Mouse (Mus musculus) CH12.LX (cell line): ENCODE data around the gene Hgd. TPM values are rescaled to one million over a fixed set of nuclear protein-coding genes. Genes with fewer than 3 reads are reported as not detected.

Source experiments
- DNase-seq: peaks from one replicate; pipeline ENCODE4 v3.0.0-alpha.2; 2013; ENCODE audit errors: extremely low read depth
- H3K27ac ChIP-seq: 2 replicates; pipeline ENCODE4 v1.5.1; 2012; ENCODE audit warnings: low read depth, mild to moderate bottlenecking, control low read depth, moderate library complexity; ENCODE audit not compliant: insufficient read depth
- H3K27me3 ChIP-seq: replicated peaks from 2 replicates; pipeline ENCODE3; 2012; ENCODE audit warnings: inconsistent platforms
- H3K36me3 ChIP-seq, 2 experiments: replicated peaks in 1 of 2; 2 replicates each; pipeline versions ENCODE3 to v1.6.1; 2012; ENCODE audit warnings: inconsistent platforms in 1 of 2, low read length in 1 of 2, mild to moderate bottlenecking in 1 of 2, mixed read lengths in 1 of 2, moderate library complexity in 1 of 2; ENCODE audit not compliant: control insufficient read depth in 1 of 2, insufficient read depth in 1 of 2
- H3K4me1 ChIP-seq, 2 experiments: 2 replicates each; pipeline ENCODE4 v1.6.1; 2012; ENCODE audit warnings: inconsistent platforms in 1 of 2, moderate library complexity in 1 of 2; ENCODE audit not compliant: insufficient read depth in 2 of 2, control insufficient read depth in 1 of 2
- H3K4me2 ChIP-seq: 2 replicates; pipeline ENCODE4 v1.6.1; 2012; ENCODE audit warnings: low read depth, mild to moderate bottlenecking, control low read depth; ENCODE audit not compliant: poor library complexity, insufficient read depth, severe bottlenecking
- H3K4me3 ChIP-seq, 3 experiments: fragments of 150-350 bp in 1 of 3; sonication (generic) in 1 of 3; replicated peaks in 1 of 3; 2 replicates each; pipeline versions ENCODE3 to v1.5.1; 2011 to 2012; ENCODE audit warnings: low read depth in 2 of 3, low read length in 2 of 3, mild to moderate bottlenecking in 2 of 3, moderate library complexity in 2 of 3, control low read depth in 1 of 3, improper control_type of control experiment in 1 of 3, inconsistent platforms in 1 of 3, mixed read lengths in 1 of 3; ENCODE audit not compliant: poor library complexity in 1 of 3
- H3K79me2 ChIP-seq: replicated peaks from 2 replicates; pipeline ENCODE4 v1.6.1; 2012; ENCODE audit warnings: mild to moderate bottlenecking, moderate library complexity; ENCODE audit not compliant: control insufficient read depth, poor library complexity, insufficient read depth, severe bottlenecking; ENCODE audit errors: extremely low read depth
- H3K9ac ChIP-seq: 2 replicates; pipeline ENCODE4 v1.6.1; 2012; ENCODE audit warnings: low read depth, mild to moderate bottlenecking, control low read depth, moderate library complexity; ENCODE audit not compliant: insufficient read depth
- H3K9me3 ChIP-seq: replicated peaks from 2 replicates; pipeline ENCODE3; 2012; ENCODE audit warnings: low read length, inconsistent platforms, mixed read lengths
- CHD2 ChIP-seq: IDR thresholded peaks from 2 replicates; pipeline ENCODE4 v1.6.1; 2011; ENCODE audit warnings: low read length, improper control_type of control experiment
- CTCF ChIP-seq, 2 experiments: IDR thresholded peaks in 1 of 2; conservative IDR thresholded peaks in 1 of 2; 2 replicates each; pipeline ENCODE4 v1.5.1; 2011 to 2012; ENCODE audit warnings: low read depth in 2 of 2, low read length in 2 of 2, improper control_type of control experiment in 1 of 2, inconsistent platforms in 1 of 2, mild to moderate bottlenecking in 1 of 2, moderate library complexity in 1 of 2
- KAT2A ChIP-seq: IDR thresholded peaks from 2 replicates; pipeline ENCODE4 v1.6.1; 2012; ENCODE audit warnings: low read length, improper control_type of control experiment, inconsistent platforms; ENCODE audit not compliant: insufficient replicate concordance
- MAX ChIP-seq: IDR thresholded peaks from 2 replicates; pipeline ENCODE4 v1.6.1; 2011; ENCODE audit warnings: low read length, improper control_type of control experiment
- NELFE ChIP-seq: IDR thresholded peaks from 2 replicates; pipeline ENCODE4 v1.6.1; 2011; ENCODE audit warnings: low read depth, low read length, improper control_type of control experiment
- RCOR1 ChIP-seq: conservative IDR thresholded peaks from 2 replicates; pipeline ENCODE4 v1.6.1; 2012; ENCODE audit warnings: low read depth, mild to moderate bottlenecking, inconsistent platforms, low read length, improper control_type of control experiment
- SIN3A ChIP-seq: IDR thresholded peaks from 2 replicates; pipeline ENCODE4 v1.6.1; 2012; ENCODE audit warnings: low read length, improper control_type of control experiment, inconsistent platforms
- SMC3 ChIP-seq: IDR thresholded peaks from 2 replicates; pipeline ENCODE4 v1.6.1; 2011; ENCODE audit warnings: low read depth, low read length, improper control_type of control experiment
- TBP ChIP-seq: conservative IDR thresholded peaks from 2 replicates; pipeline ENCODE4 v1.6.1; 2011; ENCODE audit warnings: low read depth, low read length, improper control_type of control experiment
- TCF12 ChIP-seq: IDR thresholded peaks from 2 replicates; pipeline ENCODE4 v1.6.1; 2014; ENCODE audit warnings: low read depth, mild to moderate bottlenecking, inconsistent platforms, low read length, improper control_type of control experiment
- USF2 ChIP-seq: conservative IDR thresholded peaks from 2 replicates; pipeline ENCODE4 v1.6.1; 2011; ENCODE audit warnings: low read depth, low read length, improper control_type of control experiment
- ZNF384 ChIP-seq: IDR thresholded peaks from 2 replicates; pipeline ENCODE4 v1.6.1; 2012; ENCODE audit warnings: low read depth, low read length, improper control_type of control experiment, inconsistent platforms
- dilution Hi-C: fragments of 300-500 bp; cut with MboI; formaldehyde crosslinking; loops from 2 replicates; pipeline ENCODE4 v1.14.3; 2020; ENCODE audit warnings: low sequenced_read_pairs; ENCODE audit not compliant: extremely low pct_unique_long_range_greater_than_20kb, extremely low pct_ligation_motif_present
- in situ Hi-C: fragments of 300-500 bp; cut with MboI; formaldehyde crosslinking; loops from 3 replicates; pipeline ENCODE4 v1.14.3; 2019; ENCODE audit warnings: low sequenced_read_pairs, low pct_ligation_motif_present, low pct_unique_long_range_greater_than_20kb, mixed read lengths
- polyA plus RNA-seq: library from polyadenylated mRNA; unstranded; fragments of >175 nt; gene quantifications from 2 replicates; pipeline ENCODE4 v1.2.1, GENCODE M21; 2012; ENCODE audit warnings: low read depth; ENCODE audit not compliant: insufficient read length
- total RNA-seq, 2 experiments: library from RNA; depleted of rRNA; stranded (reverse); fragments of 300-350 nt in 1 of 2; fragments of >200 nt in 1 of 2; gene quantifications; 2 replicates each; pipeline ENCODE4 v1.2.3; 2012 to 2014

The Hgd gene
- total and polyA plus RNA-seq, 3 experiments: not detected

DNA sequence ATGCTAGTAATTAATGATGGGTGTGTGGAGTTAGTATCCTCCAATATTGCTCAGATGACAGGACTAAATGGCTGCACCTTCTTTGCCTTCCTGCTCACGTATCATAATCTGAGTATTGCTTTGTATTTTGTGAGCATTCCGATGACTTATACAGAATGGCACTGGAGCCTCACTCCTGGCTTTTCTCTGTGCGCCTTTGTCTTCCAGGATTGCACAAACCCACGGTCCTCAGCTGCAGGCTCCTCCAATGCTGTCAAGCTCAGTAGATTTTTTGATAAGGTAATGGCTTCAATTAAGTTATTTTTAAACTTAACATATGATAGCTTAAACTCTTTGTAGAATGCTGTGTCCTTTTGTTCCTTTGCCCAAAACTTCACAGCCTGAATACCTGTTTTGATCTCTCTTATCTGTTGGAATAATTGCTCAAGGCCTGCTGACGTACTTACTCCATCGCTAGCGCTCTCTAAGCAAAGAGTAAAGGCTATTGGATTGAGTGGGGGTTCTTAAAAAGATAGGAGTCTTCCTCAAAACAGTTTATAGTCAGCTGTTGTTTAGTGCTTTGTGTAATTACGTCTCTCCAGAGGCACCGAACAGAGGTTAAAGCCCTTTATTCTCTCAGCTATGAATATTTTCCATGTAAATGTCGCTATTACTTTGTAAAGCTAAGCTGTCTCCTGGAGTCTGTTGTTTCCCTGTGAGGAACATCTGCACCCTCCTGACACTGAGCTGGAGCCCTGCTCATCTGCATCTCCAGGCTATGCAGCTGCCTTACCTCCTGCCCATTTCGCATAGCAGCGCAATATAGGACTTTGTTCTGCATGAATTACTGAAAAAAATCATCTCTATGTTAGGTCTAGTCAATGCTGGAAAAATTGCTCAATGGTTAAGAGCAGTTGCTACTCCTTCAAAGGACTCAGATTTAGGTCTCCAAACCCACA is 12.6 kb upstream of the Hgd start:
- H3K79me2 ChIP-seq: no peaks in the 10 kb centered on the region
- dilution Hi-C loops (no loop called here), in situ Hi-C loops (no loop called here)
- no peak overlapping the region for H3K27ac ChIP-seq
- DNase-seq: no peak
- H3K36me3 ChIP-seq: peaks cover 44 to 82% of the 10 kb centered on the region in 2 experiments
- H3K4me3 ChIP-seq: no peak overlapping the region
- no peak overlapping the region for H3K9ac ChIP-seq
- H3K9me3 ChIP-seq: peaks cover under 1% of the 10 kb centered on the region
- no peak overlapping the region for H3K4me2 ChIP-seq
- TF ChIP-seq SMC3 (no peak), USF2 (no peak), SIN3A (no peak)
- H3K4me1 ChIP-seq: no peaks in the 10 kb centered on the region
- H3K27me3 ChIP-seq: no peaks in the 10 kb centered on the region

DNA sequence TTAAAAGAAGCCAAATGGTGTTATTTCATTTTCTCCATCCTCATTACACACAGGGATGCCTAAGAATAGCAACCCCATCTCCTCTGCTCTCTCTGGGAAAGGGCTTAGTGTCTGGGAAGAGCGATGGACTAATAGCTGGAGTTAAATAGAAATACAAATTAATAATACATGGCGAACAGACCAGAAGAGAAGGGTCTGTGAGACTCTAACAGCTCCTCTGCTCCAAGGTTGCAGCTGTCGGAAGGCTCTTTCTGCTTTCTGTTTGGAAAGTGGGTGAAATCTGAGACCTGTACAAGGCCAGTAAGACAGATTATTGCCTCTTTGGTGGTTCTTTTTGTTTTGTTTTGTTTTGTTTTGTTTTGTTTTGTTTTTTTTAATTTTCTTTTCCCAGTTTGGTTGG is 8.4 kb upstream of the Hgd start:
- peaks cover 25 to 63% of the 10 kb centered on the region in 2 experiments for H3K36me3 ChIP-seq
- peaks cover 6% of the 10 kb centered on the region for H3K9me3 ChIP-seq
- H3K4me3 ChIP-seq: no peak overlapping the region
- in situ Hi-C loops: no loop called here
- H3K9ac ChIP-seq: no peak overlapping the region
- DNase-seq: no peak
- H3K4me2 ChIP-seq: no peak overlapping the region
- TF ChIP-seq TBP (no peak), NELFE (no peak), ZNF384 (no peak), CTCF (conservative IDR thresholded peaks at IDR 0.05 in 1 of 2, IDR thresholded peaks at IDR 0.05 in 1 of 2; ENCODE audit: low read depth in 2 of 2, low read length in 2 of 2) (no peak), CHD2 (no peak), KAT2A (no peak), MAX (no peak), RCOR1 (no peak), TCF12 (no peak), SIN3A (no peak)
- no peaks in the 10 kb centered on the region for H3K79me2 ChIP-seq
- dilution Hi-C loops: no loop called here
- no peaks in the 10 kb centered on the region for H3K27me3 ChIP-seq
- H3K4me1 ChIP-seq: peaks cover 0 to 3% of the 10 kb centered on the region in 2 experiments; a peak in 1 of 4 replicates
- H3K27ac ChIP-seq: no peak overlapping the region
